Mouse (Mus musculus) intestine, postnatal 0 days (tissue): ENCODE results near the gene Hist1h2br. TPM values are rescaled to one million over a fixed set of nuclear protein-coding genes. Genes with fewer than 3 reads are reported as not detected.
A peak's percentile ranks its signal among the peaks of the same experiment; 100 is the strongest.

Experiments used
- ATAC-seq: fragments of 200-750 bp; cut with Nextera tagmentation; 2 replicates; pipeline ENCODE4 v1.8.0; 2017; ENCODE audit warnings: mild to moderate bottlenecking, moderate TSS enrichment, moderate library complexity
- H3K27ac ChIP-seq: fragments of 300-500 bp; sonication (generic); 2 replicates; pipeline ENCODE4 v1.5.1; 2014; ENCODE audit warnings: mild to moderate bottlenecking, low read depth, low read length, moderate library complexity
- H3K27me3 ChIP-seq: fragments of 300-500 bp; sonication (generic); replicated peaks from 2 replicates; pipeline ENCODE4 v1.6.1; 2014; ENCODE audit warnings: low read length, mixed read lengths; ENCODE audit not compliant: control insufficient read depth, insufficient read depth
- H3K36me3 ChIP-seq: fragments of 300-500 bp; sonication (generic); 2 replicates; pipeline ENCODE4 v1.6.1; 2014; ENCODE audit warnings: mild to moderate bottlenecking, moderate library complexity; ENCODE audit not compliant: control insufficient read depth, insufficient read depth
- H3K4me1 ChIP-seq: fragments of 300-500 bp; sonication (generic); replicated peaks from 2 replicates; pipeline ENCODE4 v1.6.1; 2014; ENCODE audit warnings: antibody characterized with exemption, low read length, mixed read lengths; ENCODE audit not compliant: control insufficient read depth, insufficient read depth
- H3K4me2 ChIP-seq: fragments of 300-500 bp; sonication (generic); replicated peaks from 2 replicates; pipeline ENCODE4 v1.6.1; 2014; ENCODE audit warnings: low read depth, mild to moderate bottlenecking, moderate library complexity
- H3K4me3 ChIP-seq: fragments of 300-500 bp; sonication (generic); 2 replicates; pipeline ENCODE4 v1.5.1; 2014; ENCODE audit warnings: low read depth, low read length
- H3K9ac ChIP-seq: fragments of 300-500 bp; sonication (generic); 2 replicates; pipeline ENCODE4 v1.6.1; 2014; ENCODE audit warnings: mild to moderate bottlenecking, low read depth, low read length
- H3K9me3 ChIP-seq: fragments of 300-500 bp; sonication (generic); 2 replicates; pipeline ENCODE4 v1.6.1; 2016; ENCODE audit warnings: mixed run types; ENCODE audit not compliant: control insufficient read depth
- CTCF ChIP-seq: sonication (generic); IDR thresholded peaks from 2 replicates; pipeline ENCODE4 v1.5.1; 2016; ENCODE audit warnings: low read depth, mild to moderate bottlenecking, control low read depth, antibody characterized with exemption, moderate library complexity
- WGBS: fragments of 180-500 bp; shearing (Covaris S2); extraction: QIAGEN DNeasy Blood & Tissue Kit; methylation state at CpG from one replicate; pipeline ENCODE4 v1.1.7; 2014; 5-methylcytosine and 5-hydroxymethylcytosine counted together
- microRNA-seq: library from miRNA; unstranded; fragments of <30 nt; microRNA quantifications from one replicate; pipeline ENCODE4, GENCODE M21; 2016
- polyA plus RNA-seq: library from polyadenylated mRNA; unstranded; fragments of >200 nt; fragmentation: Nextera tagmentation; extraction: Ambion mirVana; gene quantifications from 2 replicates; pipeline ENCODE4 v1.2.1, GENCODE M21; 2015

The Hist1h2br gene
- polyA plus RNA-seq, 1 experiment from 2014 or later = 10.0 TPM

DNA sequence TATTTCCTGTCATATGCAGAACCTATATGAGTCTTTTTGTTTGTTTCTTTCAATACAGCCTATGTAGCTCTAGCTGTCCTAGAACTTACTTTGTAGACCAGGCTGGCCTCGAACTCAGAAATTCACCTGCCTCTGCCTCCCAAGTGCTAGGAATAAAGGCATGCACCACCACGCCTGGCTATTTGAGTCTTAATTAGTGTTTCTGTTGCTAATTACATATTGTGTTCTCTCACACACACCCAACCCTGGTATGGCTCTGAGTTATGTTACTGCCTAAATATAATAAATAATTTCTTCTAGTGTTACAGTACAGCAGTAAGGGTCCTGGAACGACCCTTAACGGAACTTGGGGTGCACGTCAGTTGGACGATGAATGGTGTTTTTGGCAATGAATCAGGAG, 47.2 kb downstream of the Hist1h2br start:
- no peak for ATAC-seq
- WGBS = 85% methylated on average over 6 of the region's 6 CpGs
- no peak for TF ChIP-seq CTCF

DNA sequence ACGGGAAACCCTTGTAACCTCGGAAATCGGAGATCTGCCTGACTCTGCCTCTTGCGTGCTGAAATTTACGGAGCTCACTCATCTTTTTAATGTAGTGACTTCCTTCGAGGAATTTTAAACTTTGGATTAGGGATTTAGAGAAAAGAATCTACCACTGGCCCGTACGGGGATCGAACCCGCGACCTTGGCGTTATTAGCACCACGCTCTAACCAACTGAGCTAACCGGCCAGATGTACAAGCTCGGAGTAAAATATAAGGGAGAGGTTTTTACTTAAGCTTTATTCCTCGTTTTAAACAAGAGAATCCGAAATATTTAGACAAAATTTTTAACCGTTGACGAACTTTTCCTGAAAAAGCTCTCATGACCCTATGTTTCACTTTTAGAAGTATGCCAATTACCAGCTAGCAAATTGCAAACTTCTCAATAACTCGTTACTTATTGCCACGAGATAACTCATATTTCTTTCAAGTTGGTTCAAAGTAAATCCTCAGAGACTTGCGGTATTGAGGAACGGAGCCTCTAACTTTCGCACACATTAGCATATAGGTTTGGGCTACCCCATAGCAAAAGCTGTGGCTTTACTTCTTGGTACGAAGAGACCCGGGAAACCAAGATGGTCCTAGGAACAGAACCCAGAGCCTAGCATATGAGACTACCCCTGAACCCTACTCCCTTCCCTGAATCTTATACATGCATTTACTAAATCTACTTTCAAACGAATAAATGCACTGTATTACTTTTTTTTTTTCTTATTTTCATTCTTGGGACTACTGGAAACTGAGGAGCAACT, 48.5 kb downstream of the Hist1h2br start:
- H3K27ac ChIP-seq = no peak overlapping the region
- no peaks in the 10 kb centered on the region for H3K27me3 ChIP-seq
- no peak for TF ChIP-seq CTCF
- 6% methylated on average over 27 of the region's 27 CpGs for WGBS
- no peaks in the 10 kb centered on the region for H3K4me1 ChIP-seq
- no peaks in the 10 kb centered on the region for H3K36me3 ChIP-seq
- H3K9me3 ChIP-seq = no peaks in the 10 kb centered on the region
- no peak overlapping the region for H3K9ac ChIP-seq
- H3K4me2 ChIP-seq = peak overlapping the region; percentile 60
- no peak for ATAC-seq
- peak overlapping the region; percentile 35 for H3K4me3 ChIP-seq

More for the DNA sequence above, 47.2 kb downstream of the Hist1h2br start:
- Histone ChIP-seq H3K27ac (no peak overlapping the region), H3K27me3 (no peaks in the 10 kb centered on the region), H3K9ac (no peak overlapping the region), H3K9me3 (no peaks in the 10 kb centered on the region), H3K4me1 (no peaks in the 10 kb centered on the region), H3K36me3 (no peaks in the 10 kb centered on the region), H3K4me3 (no peak overlapping the region), H3K4me2 (no peak overlapping the region)

DNA sequence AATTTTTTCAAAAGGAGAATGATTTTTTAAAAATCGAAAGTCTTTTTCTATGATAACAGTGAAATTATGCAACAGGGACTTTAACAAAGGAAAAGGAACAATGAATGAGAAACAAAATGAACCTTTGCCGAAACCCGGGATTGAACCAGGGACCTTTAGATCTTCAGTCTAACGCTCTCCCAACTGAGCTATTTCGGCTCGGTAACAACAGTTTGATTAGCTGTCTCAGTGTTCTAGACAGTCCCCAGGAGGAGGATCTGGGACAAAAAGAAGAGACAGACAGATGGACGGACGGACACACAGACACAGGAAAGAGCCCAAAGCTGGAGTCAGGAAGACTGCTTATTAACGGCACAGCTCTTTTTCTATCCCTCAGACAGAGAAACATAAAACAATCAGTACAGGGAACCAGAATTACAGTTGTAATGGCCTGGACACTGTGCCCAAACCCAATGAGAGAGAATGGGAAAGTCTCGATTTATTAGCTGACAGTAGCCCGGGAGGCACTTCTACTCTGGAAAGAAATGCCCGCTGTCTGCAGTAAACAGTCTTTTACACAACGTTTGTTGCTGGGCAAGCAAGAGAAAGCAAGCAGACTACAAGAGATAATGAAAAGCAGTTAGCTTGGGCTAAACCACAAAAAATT, 49.3 kb downstream of the Hist1h2br start:
- no peaks in the 10 kb centered on the region for H3K27me3 ChIP-seq
- no peak for TF ChIP-seq CTCF
- H3K9me3 ChIP-seq = no peaks in the 10 kb centered on the region
- peak overlapping the region; percentile 60 for H3K4me2 ChIP-seq
- ATAC-seq = no peak
- H3K27ac ChIP-seq = no peak overlapping the region
- H3K36me3 ChIP-seq = no peaks in the 10 kb centered on the region
- peak overlapping the region; percentile 35 for H3K4me3 ChIP-seq
- no peak overlapping the region for H3K9ac ChIP-seq
- H3K4me1 ChIP-seq = no peaks in the 10 kb centered on the region
- 5% methylated on average over 13 of the region's 13 CpGs for WGBS

- H3K4me1 ChIP-seq = no peaks in the 10 kb centered on the region
- 35% methylated on average over 5 of the region's 5 CpGs for WGBS
- no peak overlapping the region for H3K4me3 ChIP-seq
- no peak for TF ChIP-seq CTCF
- H3K9me3 ChIP-seq = no peaks in the 10 kb centered on the region
- H3K27ac ChIP-seq = no peak overlapping the region
- H3K36me3 ChIP-seq = no peaks in the 10 kb centered on the region
- H3K27me3 ChIP-seq = no peaks in the 10 kb centered on the region
- no peak for ATAC-seq
- H3K9ac ChIP-seq = no peak overlapping the region
- no peak overlapping the region for H3K4me2 ChIP-seq
Measured at GRCm38 (mm10) chr13:21883407-21883806, 49.9 kb downstream of the Hist1h2br start.

DNA sequence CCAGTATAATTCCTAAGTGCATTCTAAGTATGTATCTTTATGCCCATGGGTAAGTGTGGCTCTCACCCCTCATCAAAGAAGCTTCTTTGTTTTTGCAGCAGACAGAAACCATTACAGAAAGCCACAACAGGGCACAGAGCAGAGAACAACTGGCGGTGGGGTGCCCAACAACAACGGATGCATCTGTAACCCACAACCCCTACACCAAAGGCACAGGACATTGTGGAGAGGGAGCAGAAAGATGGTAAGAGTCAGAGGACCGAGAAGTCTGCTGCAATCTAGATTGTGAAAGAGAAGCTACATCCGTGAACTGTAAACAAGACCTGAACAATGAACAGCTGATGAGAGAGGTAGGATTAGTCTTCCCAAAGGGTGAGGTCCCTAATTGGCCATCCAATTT, 51.0 kb downstream of the Hist1h2br start:
- no peak for ATAC-seq
- no peak overlapping the region for H3K4me2 ChIP-seq
- H3K9me3 ChIP-seq = no peaks in the 10 kb centered on the region
- no peaks in the 10 kb centered on the region for H3K36me3 ChIP-seq
- no peak overlapping the region for H3K4me3 ChIP-seq
- WGBS = 74% methylated on average over 4 of the region's 4 CpGs
- no peaks in the 10 kb centered on the region for H3K4me1 ChIP-seq
- no peak for TF ChIP-seq CTCF
- H3K9ac ChIP-seq = no peak overlapping the region
- H3K27ac ChIP-seq = no peak overlapping the region
- H3K27me3 ChIP-seq = no peaks in the 10 kb centered on the region

Small RNAs within 50 kb of the gene (microRNA-seq; reads per million reads assigned to microRNA genes)
- gene Gm19658 (not detected), gene Gm44346 (not detected), gene Gm44466 (not detected)

Other genes starting within 250 kb of the Hist1h2br start
- not detected in 2 replicates for gene Olfr1362, start 219.7 kb upstream of the Hist1h2br start, polyA plus RNA-seq
- 0.04 TPM in 1 of 2 replicates, not detected in the other for gene Olfr11, start 191.2 kb upstream of the Hist1h2br start, polyA plus RNA-seq
- gene Olfr1361, start 170.4 kb upstream of the Hist1h2br start, polyA plus RNA-seq = not detected in 2 replicates
- not detected in 2 replicates for gene Olfr1360, start 156.3 kb upstream of the Hist1h2br start, polyA plus RNA-seq
- gene Olfr1359, start 135.6 kb upstream of the Hist1h2br start, polyA plus RNA-seq = not detected in 2 replicates
- 1.9 TPM in 1 of 2 replicates, not detected in the other for gene Hist1h2bl, start 117.6 kb upstream of the Hist1h2br start, polyA plus RNA-seq
- 6.1 and 12.0 TPM in 2 replicates for gene Hist1h2ai, start 117.3 kb upstream of the Hist1h2br start, polyA plus RNA-seq
- gene Hist1h3h, start 116.1 kb upstream of the Hist1h2br start, polyA plus RNA-seq = 2.4 and 2.9 TPM in 2 replicates
- gene Hist1h2bm, start 111.7 kb upstream of the Hist1h2br start, polyA plus RNA-seq = 0.51 and 0.76 TPM in 2 replicates
- 0.40 and 0.42 TPM in 2 replicates for gene Hist1h4j, start 98.7 kb upstream of the Hist1h2br start, polyA plus RNA-seq
- gene Hist1h4k, start 83.2 kb upstream of the Hist1h2br start, polyA plus RNA-seq = 1.4 and 2.1 TPM in 2 replicates
- 5.0 and 9.5 TPM in 2 replicates for gene Hist1h2ak, start 79.9 kb upstream of the Hist1h2br start, polyA plus RNA-seq
- 1.1 TPM in 2 replicates for gene Hist1h2bn, start 79.6 kb upstream of the Hist1h2br start, polyA plus RNA-seq
- gene Hist1h1b, start 53.1 kb upstream of the Hist1h2br start, polyA plus RNA-seq = 7.3 and 8.1 TPM in 2 replicates
- 34.1 and 39.6 TPM in 2 replicates for gene Hist1h3i, start 50.4 kb upstream of the Hist1h2br start, polyA plus RNA-seq
- gene Hist1h2an, start 46.5 kb upstream of the Hist1h2br start, polyA plus RNA-seq = 1.5 and 3.2 TPM in 2 replicates
- 0.41 and 1.5 TPM in 2 replicates for gene Hist1h2bp, start 46.3 kb upstream of the Hist1h2br start, polyA plus RNA-seq
- gene Hist1h2bq, start 23.5 kb upstream of the Hist1h2br start, polyA plus RNA-seq = 7.8 and 9.8 TPM in 2 replicates
- gene Hist1h2ao, start 23.3 kb upstream of the Hist1h2br start, polyA plus RNA-seq = not detected in 2 replicates
- not detected in 2 replicates for gene Hist1h4m, start 22.0 kb upstream of the Hist1h2br start, polyA plus RNA-seq
- 2.1 and 5.3 TPM in 2 replicates for gene Hist1h4n, start 1.5 kb upstream of the Hist1h2br start, polyA plus RNA-seq
- gene Hist1h2ap, start 236 bp upstream of the Hist1h2br start, polyA plus RNA-seq = 1,504 and 1,780 TPM in 2 replicates
- 1.2 TPM in 2 replicates for gene Zfp184, start 111.4 kb downstream of the Hist1h2br start, polyA plus RNA-seq
- gene Pom121l2, start 147.5 kb downstream of the Hist1h2br start, polyA plus RNA-seq = not detected in 2 replicates
- 4.0 and 4.1 TPM in 2 replicates for gene Prss16, start 176.0 kb downstream of the Hist1h2br start, polyA plus RNA-seq
- 3.4 and 5.3 TPM in 2 replicates for gene Hist1h2ah, start 201.8 kb downstream of the Hist1h2br start, polyA plus RNA-seq
- 0.90 and 1.8 TPM in 2 replicates for gene Hist1h2bk, start 202.1 kb downstream of the Hist1h2br start, polyA plus RNA-seq
- gene Hist1h4i, start 207.6 kb downstream of the Hist1h2br start, polyA plus RNA-seq = 9.4 and 9.9 TPM in 2 replicates
- 12.9 and 16.0 TPM in 2 replicates for gene Hist1h2ag, start 209.2 kb downstream of the Hist1h2br start, polyA plus RNA-seq
- 2.3 and 4.1 TPM in 2 replicates for gene Hist1h2bj, start 209.5 kb downstream of the Hist1h2br start, polyA plus RNA-seq